Mouse (Mus musculus) right cerebral cortex, adult 2 months (tissue): ENCODE data around the gene Camk1d.

ENCODE experiments used
- DNase-seq, 2 experiments: peaks; one replicate each; pipeline ENCODE4 v3.0.0; 2021 to 2022; ENCODE audit warnings: low spot score in 2 of 2

Camk1d gene

GRCm38 (mm10) chr2:5709911-5710310 lies 4.4 kb downstream of the Camk1d start:
- no peak for DNase-seq

DNA sequence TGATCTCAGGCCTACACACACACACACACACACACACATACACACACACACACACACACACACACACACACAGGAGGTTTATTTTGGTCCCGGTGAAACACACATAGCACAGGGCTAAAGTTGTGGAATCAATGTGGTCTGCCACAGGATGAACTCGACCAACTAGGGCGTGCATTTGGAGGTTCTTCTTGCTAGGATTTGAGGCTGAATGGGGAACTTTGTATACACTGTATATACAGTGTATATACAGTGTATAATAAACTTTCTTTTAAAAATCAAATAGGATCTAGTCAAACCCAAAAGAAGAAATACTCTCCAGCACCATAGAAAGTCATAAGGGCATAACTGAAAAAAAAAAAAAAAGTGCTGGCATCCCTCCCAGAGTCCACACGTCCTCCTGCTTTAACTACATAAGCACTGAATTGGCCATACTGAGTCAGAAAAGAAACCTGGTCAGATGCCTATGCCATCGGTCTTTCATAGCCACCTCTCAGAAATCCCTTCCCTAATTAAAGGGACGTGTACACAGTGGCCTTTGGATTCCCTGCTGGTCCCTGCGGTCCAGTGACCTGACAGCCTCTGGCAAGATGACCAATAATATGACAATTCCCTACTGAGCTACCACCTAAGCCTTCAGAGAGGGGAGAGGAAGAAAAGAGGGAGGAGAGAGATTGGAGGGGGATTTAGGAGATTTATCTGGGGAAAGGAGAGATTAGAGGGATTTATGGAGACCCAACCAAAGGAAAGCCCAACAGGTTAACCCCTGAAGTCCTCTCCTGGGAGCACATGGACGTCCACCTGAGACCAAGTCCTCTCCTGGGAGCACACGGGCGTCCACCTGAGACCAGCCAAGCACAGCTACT lies 6.2 kb downstream of the Camk1d start:
- no peak for DNase-seq

GRCm38 (mm10) chr2:5706618-5707017 lies 7.7 kb downstream of the Camk1d start:
- DNase-seq, result peak; percentile 25 to 26

DNA sequence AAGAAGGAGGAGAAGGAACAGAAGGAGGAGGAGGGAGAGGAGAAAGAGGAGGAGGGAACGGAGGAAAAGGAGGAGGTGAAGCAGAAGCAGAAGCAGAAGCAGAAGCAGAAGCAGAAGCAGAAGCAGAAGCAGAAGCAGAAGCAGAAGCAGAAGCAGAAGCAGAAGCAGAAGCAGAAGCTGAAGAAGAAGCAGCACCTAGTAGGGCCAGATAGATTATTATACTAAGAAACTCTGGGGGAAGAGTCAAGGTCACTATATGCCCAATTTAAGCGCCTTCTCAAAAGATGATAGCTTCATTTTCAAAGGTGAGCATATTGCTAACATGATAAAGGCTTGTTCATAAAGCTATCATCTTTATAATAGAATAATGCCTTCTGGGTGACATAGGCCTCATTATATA lies 11.9 kb downstream of the Camk1d start:
- no peak for DNase-seq

DNA sequence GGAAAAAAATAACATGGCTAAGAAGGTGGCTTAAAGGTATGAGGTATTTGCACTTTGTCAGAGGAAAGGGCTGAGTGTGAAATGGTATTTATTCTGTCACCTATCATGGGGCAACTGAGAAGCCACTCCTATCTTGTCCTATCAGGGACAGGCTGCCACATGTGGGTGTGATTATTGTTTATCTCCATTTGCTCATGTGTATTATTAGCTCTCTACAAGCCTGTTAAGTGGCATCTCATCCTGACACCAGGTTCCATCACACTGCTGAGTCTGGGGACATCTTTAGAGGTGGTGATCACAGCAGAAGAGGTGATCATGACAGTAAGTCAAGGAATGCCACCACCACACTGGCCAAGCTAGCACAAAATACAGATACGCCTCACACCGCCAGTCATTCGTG lies 13.4 kb downstream of the Camk1d start:
- DNase-seq, result no peak

DNA sequence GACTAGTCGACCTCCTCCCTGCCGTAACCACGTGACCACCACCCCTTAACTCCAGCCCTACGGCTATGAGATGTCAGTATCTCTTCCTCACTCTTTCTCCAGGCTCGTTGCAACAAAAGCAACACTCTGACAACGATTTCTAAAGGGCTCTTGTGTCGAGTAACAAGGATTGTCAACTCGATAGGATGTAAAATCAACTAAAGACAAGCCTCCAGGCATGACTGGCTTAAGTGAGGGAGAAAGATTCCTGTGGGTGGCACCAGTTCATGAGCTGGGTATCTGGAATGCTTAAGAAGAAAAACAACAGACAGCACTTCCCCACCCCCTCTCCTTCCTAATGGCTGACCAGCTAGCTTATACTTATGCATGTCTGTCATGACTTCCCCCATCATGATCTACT lies 15.9 kb downstream of the Camk1d start:
- no peak for DNase-seq

DNA sequence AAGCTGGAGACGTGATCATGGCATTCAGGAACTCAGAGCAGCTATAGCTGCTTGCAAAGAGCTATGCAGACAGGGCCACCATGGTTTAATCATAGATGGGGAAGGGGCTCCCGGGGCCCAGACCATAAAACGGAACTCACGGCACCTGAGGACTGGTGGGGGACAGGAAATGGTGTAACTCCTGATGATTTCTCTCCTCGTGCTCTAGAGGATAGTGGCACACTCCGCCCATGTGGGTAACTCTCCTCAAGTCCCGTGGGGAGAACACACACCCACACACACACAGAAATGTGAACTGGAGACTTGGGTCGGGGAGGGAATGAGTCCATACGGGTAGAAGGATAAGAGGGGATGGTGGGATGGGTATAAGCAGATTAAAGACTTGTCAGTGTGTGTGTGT lies 20.2 kb downstream of the Camk1d start:
- no peak for DNase-seq

DNA sequence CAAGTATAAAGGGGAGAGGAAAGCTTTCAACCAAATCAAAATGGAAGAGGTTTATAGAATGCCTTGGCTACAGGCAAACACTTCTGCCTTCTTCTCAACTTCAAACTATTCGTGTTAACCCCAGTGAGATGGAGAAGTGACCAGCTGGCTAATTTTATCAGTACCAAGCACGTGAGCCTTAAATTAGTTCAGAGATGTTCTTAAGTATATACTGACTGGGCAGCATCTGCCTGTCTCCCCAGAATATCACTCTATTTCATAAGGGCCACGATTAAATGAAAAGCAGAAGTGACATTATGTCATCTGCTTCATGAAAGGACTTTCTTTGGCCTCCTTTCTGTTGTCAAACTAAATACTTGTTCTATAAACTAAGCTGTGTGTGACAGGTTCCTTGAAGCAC lies 22.6 kb downstream of the Camk1d start:
- no peak for DNase-seq

DNA sequence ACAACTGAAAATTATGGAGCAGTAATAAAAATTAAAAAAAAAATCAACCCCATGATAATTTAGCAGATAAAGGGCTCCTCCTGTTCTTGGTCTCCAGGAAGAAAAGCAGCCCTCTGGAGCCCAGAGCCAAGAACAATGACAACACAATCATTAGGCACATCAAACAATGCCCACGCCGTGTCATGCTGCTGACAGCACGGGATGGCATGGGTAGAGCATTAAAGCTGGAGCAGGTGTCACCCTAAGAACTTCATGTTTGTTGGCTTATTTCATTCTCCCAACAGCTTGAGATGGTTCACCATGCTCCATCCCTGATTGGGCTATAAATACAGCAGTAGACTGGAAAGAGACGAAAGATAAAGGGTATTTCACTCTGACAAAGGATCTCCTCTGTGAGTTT lies 30.9 kb downstream of the Camk1d start:
- no peak for DNase-seq

DNA sequence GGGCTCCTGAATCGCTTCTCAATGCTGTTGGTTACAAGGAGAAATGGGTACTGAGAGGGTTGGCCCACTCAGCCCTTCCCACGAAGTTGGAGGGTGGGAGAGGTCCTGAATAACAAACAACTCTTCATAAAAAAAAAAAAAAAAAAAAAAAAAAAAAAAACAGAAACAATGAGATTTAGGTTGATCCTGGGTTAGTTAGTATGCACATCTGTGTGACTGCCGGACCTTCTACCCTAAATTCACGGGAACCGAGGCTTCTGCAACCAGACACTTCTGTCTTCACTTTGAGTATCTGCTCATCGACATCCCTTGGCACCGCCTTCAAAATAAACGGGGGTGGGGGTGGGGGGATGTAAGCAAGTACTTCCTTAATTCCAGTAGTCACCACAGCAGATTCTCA lies 32.4 kb downstream of the Camk1d start:
- no peak for DNase-seq

DNA sequence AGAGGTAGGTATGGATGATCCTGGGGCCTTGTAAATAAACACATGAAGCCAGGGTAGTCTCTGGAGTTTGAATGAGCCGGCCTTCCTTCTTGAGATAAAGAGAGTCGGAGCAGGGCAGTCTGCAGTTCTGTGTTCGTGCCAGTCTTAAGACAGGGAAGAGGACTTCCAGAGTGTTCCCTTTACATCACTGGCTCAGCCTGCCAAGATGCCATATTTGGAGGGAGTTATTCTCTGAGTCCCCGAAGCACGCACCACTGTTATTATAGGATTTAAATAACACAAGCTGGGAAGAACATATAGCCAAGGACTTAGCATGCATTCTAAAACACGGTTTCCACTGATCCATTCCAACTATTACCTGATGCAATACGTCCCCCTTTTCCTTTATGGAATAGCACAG lies 33.0 kb downstream of the Camk1d start:
- DNase-seq, result peak in 1 of 2 experiments; percentile 28

GRCm38 (mm10) chr2:5679055-5679454 lies 35.3 kb downstream of the Camk1d start:
- no peak for DNase-seq

DNA sequence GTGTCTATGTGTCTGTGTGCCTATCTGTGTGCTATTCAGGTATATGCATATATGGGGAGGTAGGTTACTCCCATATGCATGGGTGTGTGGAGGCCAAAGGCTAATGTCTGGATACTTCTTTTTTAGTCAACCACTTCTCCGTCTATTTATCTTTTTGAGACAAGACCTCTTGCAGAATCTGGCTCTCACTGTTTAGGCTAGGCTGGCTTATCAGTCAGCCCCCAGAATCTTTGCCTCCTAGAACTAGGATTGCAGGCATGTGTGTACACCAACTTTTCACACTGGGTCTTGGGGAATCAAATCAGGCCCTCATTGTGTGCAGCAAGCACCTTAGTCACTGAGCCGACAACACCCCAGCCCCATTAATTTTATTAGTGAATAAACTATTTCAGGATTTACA lies 36.8 kb downstream of the Camk1d start:
- no peak for DNase-seq

DNA sequence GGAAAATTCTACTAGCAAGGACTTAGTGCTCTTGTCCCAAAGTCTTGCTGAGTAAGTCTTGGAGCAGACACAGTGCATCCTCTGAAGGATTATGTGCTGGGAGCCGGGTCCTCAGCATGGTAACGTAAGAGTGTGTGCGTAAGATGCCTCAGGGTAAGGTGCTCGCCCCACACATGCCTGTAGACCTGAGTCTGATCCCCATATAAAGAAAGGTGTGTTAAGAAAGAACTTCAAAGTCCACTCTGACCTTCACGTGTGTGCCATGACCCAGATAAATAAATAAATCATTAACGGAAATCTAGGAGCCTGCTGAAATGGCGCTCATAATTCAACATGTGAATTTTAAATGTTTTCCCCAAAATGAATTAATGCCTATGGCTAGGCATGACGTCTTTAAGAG lies 37.5 kb downstream of the Camk1d start:
- DNase-seq, result no peak

DNA sequence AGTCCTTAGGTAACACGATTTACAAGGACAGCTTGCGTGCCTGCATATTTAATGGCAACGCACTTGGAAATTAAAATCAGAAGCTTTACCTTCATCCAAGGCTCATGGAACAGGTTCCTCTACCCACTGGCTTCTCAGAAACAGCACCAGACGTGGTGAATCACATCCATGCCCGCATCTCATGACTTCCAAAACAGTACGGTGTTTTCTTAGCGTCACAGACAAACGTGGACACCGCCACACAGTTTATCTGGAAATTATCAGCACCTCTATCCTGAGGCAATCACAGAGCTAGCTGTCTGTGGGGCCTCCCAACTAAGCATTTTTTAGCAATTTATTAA lies 38.2 kb downstream of the Camk1d start:
- DNase-seq, result peak in 1 of 2 experiments; percentile 62

DNA sequence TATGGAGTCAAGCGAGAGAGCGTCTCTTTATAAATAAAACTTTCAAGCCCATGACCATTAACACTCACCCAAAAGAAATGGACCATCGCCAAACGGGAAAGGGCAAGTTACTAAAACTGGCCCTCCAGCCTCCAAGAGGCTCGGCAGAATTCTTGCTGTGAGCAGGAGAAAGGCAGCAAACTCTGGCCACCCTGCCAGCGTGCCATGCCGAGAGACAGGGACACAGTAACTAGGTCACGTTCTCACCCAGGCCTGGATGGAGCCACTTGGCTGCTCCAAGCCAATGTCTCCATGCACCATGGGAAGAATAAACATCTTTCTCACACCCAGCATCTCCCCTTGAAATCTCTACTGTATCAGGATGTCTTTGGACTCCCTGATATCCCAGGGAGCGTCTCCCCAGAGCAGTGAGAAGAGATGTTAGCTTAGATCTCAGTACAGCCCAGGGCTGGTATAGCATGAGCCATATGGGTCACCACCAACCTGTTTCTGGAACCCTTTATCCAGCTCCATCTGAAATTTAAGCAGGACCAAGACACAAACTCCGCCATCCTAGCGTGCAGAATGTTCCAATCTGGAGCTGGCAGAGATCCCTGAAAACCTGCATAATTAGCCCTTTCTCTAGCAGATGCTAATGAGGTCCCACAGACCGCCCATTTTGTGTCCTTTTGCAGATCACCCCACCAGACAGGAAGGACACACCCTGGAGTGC lies 38.7 kb downstream of the Camk1d start:
- DNase-seq, result peak; percentile 30 to 78

DNA sequence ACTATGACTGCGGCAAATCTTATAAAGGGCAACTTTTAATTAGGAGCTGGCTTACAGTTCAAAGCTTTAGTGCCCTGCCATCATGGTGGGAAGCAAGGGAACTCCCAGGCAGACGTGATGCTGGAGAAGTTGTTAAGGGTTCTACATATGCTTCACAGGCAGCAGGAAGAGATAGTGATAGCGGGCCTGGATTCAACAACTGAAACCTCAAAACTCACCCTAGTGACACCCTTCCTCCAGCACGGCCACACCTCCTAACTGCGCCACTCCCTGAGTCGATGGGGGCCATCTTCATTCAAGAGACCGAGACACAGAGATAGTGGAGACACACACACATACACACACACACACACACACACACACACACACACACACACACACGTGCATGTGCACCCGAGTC lies 39.8 kb downstream of the Camk1d start:
- DNase-seq, result no peak

DNA sequence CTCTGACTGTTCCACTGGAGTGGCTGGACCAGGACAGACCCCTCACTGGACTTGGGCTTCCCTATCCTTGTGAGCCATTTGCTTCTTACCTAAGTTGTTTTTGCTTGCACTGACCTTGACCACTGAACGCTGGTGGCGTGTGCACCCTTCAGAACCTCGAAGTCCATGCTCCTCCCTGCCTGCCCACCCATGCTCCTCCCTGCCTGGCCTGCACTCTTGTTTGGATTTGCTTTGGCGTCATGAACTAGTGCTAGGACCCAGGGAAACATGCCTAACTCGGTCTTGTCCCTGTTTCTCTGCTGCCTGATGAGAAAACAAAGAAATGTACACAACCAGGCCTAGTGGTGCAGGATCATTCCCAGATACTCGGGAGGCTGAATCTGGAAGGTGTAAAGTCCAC lies 40.5 kb downstream of the Camk1d start:
- DNase-seq, result no peak

GRCm38 (mm10) chr2:5672906-5673589 lies 41.3 kb downstream of the Camk1d start:
- DNase-seq, result no peak

GRCm38 (mm10) chr2:5670146-5670545 lies 44.2 kb downstream of the Camk1d start:
- DNase-seq, result no peak

- DNase-seq, result no peak
Observed at GRCm38 (mm10) chr2:5669498-5670040, 44.7 kb downstream of the Camk1d start.

- DNase-seq, result no peak
Observed at GRCm38 (mm10) chr2:5668940-5669339, 45.4 kb downstream of the Camk1d start.

GRCm38 (mm10) chr2:5663499-5663898 lies 50.8 kb downstream of the Camk1d start:
- DNase-seq, result no peak
